Mouse (Mus musculus) megakaryocyte-erythroid progenitor cell, adult 5-6 weeks (primary cell): Measurements from ENCODE around the gene Gm3015. TPM values are rescaled to one million over a fixed set of nuclear protein-coding genes. Genes with fewer than 3 reads are reported as not detected.
"Not testable (repeated sequence)": the region's sequence is repeated elsewhere in the genome, so short reads cannot be mapped to it uniquely, and the experiment has no call there.

ENCODE experiments used
- ATAC-seq: replicated peaks from 2 replicates; pipeline ENCODE4 v1.8.0; 2016; ENCODE audit warnings: mild to moderate bottlenecking, inconsistent platforms; ENCODE audit not compliant: severe bottlenecking, poor library complexity, low FRiP score, low TSS enrichment
- total RNA-seq, 2 experiments: library from RNA; stranded (forward) in 1 of 2; stranded (reverse) in 1 of 2; fragments of 200-1000, 215-1000 nt in 1 of 2; fragments of >200 nt in 1 of 2; fragmentation: Nextera tagmentation in 1 of 2; gene quantifications; 2 replicates each; pipeline ENCODE4 v1.2.3; 2014 to 2017

Gm3015 gene
- total RNA-seq (2014; fragmentation: Nextera tagmentation), result not detected in 2 replicates
- not detected in 2 replicates for total RNA-seq (2017)

DNA sequence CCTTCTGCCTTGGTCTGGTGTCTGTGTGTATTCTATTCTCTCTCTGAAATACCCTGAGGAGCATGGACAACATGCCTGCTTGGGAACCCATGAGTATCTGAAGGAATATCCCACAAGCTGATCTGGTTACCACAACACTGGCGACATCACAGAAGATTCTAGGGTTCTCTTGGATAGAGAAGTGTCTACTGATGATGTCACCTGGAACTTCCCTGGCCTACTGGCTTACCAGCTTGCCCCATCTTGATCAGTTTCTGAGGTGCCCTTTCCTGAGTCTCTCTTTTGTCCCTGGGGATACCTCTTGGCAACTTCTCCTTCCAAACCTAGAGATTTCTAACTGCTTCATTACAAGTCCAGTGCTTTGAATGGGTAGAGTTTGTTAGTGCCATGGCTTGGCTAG is at the start of gene Gm3015:
Gene Gm3015, minus strand, starts transcription at position 101 of the 400 bp plus-strand sequence.
- not testable (repeated sequence) for ATAC-seq

DNA sequence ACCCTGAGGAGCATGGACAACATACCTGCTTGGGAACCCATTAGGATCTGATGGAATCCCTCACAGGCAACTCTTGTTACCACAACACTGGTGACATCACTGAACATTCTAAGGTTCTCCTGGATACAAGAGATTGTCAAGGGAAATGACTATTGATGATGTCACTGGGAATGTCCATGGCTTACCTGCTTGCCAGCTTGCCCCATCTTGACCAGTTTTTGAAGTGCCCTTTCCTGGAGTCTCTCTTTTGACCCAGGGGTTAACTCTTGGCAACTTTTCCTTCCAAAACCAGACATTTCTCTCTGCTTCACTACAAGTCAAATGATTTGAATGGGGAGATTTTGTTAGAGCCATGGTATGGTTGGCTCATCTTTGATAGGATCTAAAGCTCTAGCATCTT is 29.3 kb upstream of the Gm3015 start, which contains the start of gene Gm10377:
Gene Gm10377, minus strand, starts transcription at position 101 of the 400 bp plus-strand sequence.
- not testable (repeated sequence) for ATAC-seq

Other genes starting within 250 kb of the Gm3015 start
- not detected in 2 replicates for gene Gm8024, start 244.5 kb downstream of the Gm3015 start, total RNA-seq (2014; fragmentation: Nextera tagmentation)
- not detected in 2 replicates for gene Gm8024, start 244.5 kb downstream of the Gm3015 start, total RNA-seq (2017)
- gene Gm17124, start 168.9 kb downstream of the Gm3015 start, total RNA-seq (2014; fragmentation: Nextera tagmentation), result not detected in 2 replicates
- not detected in 2 replicates for gene Gm17124, start 168.9 kb downstream of the Gm3015 start, total RNA-seq (2017)
- gene Gm3633, start 126.9 kb downstream of the Gm3015 start, total RNA-seq (2014; fragmentation: Nextera tagmentation), result not detected in 2 replicates
- not detected in 2 replicates for gene Gm3633, start 126.9 kb downstream of the Gm3015 start, total RNA-seq (2017)
- not detected in 2 replicates for gene Gm10378, start 112.9 kb downstream of the Gm3015 start, total RNA-seq (2014; fragmentation: Nextera tagmentation)
- gene Gm10378, start 112.9 kb downstream of the Gm3015 start, total RNA-seq (2017), result not detected in 2 replicates
- not detected in 2 replicates for gene Gm10377, start 29.2 kb upstream of the Gm3015 start, total RNA-seq (2014; fragmentation: Nextera tagmentation)
- not detected in 2 replicates for gene Gm10377, start 29.2 kb upstream of the Gm3015 start, total RNA-seq (2017)
- gene Gm21977, start 84.7 kb upstream of the Gm3015 start, total RNA-seq (2014; fragmentation: Nextera tagmentation), result not detected in 2 replicates
- not detected in 2 replicates for gene Gm21977, start 84.7 kb upstream of the Gm3015 start, total RNA-seq (2017)
- not detected in 2 replicates for gene Gm8082, start 224.8 kb upstream of the Gm3015 start, total RNA-seq (2014; fragmentation: Nextera tagmentation)
- gene Gm8082, start 224.8 kb upstream of the Gm3015 start, total RNA-seq (2017), result not detected in 2 replicates
- not detected in 2 replicates for gene Gm10376, start 246.8 kb upstream of the Gm3015 start, total RNA-seq (2014; fragmentation: Nextera tagmentation)
- not detected in 2 replicates for gene Gm10376, start 246.8 kb upstream of the Gm3015 start, total RNA-seq (2017)